Comparison of ENCODE assay signal across 17 mouse cellular contexts in genomic region chr2:163613990-163614389, GRCm38 (mm10).
"Had no signal": no experiment of that assay in that cellular context is flagged by ENCODE, and none has a peak within 500 bp of the region (broad histone marks: within the 10 kb centered on the region; RNA-seq: fewer than 3 reads in every experiment).

No protein-coding gene starts in this region.

- H3K9ac ChIP-seq: intestine, embryonic 15.5 days; limb, embryonic 15.5 days; liver, embryonic 15.5 days; lung, embryonic 14.5 days; neural tube, embryonic 15.5 days had no signal

- H3K4me3 ChIP-seq: intestine, embryonic 15.5 days; left cerebral cortex, adult 2 months; limb, embryonic 15.5 days; liver, embryonic 15.5 days; midbrain, embryonic 10.5 days; myocyte; neural tube, embryonic 15.5 days had no signal

- H3K9me3 ChIP-seq: intestine, embryonic 15.5 days; limb, embryonic 15.5 days; liver, embryonic 15.5 days; midbrain, embryonic 10.5 days; neural tube, embryonic 15.5 days had no signal

- H3K27ac ChIP-seq: intestine, embryonic 15.5 days; left cerebral cortex, adult 2 months; limb, embryonic 15.5 days; liver, embryonic 15.5 days; midbrain, embryonic 10.5 days; neural tube, embryonic 15.5 days had no signal

- H3K4me1 ChIP-seq: limb, embryonic 15.5 days; midbrain, embryonic 10.5 days; neural tube, embryonic 15.5 days had no signal

- H3K4me2 ChIP-seq: intestine, embryonic 15.5 days; limb, embryonic 15.5 days; liver, embryonic 15.5 days; lung, embryonic 14.5 days; neural tube, embryonic 15.5 days had no signal

- DNase-seq: kidney, adult 9 months; kidney, postnatal 10 days; kidney, postnatal 4 days; lung, embryonic 14.5 days; lung, postnatal 10 days; lung, postnatal 4 days; right cerebral cortex, adult 18-20 months; right cerebral cortex, postnatal 25 days; thymus, adult 2 months; thymus, postnatal 25 days had no signal

- H3K27me3 ChIP-seq: intestine, embryonic 15.5 days; limb, embryonic 15.5 days; liver, embryonic 15.5 days; neural tube, embryonic 15.5 days had no signal

- ATAC-seq: intestine, embryonic 15.5 days had no signal
